Mouse (Mus musculus) embryo, embryonic 9.5 days (tissue): ENCODE results near the gene Rdh12.
A peak's percentile ranks its signal among the peaks of the same experiment; 100 is the strongest.
"Not testable (repeated sequence)": the region's sequence is repeated elsewhere in the genome, so short reads cannot be mapped to it uniquely, and the experiment has no call there.

Experiments
- DNase-seq: peaks from one replicate; pipeline ENCODE4 v3.0.0-alpha.2; 2017; ENCODE audit errors: extremely low spot score

Rdh12 gene

GRCm38 (mm10) chr12:79208703-79209464, at the start of gene Rdh12:
Gene Rdh12 (plus strand): TSS chr12:79208914.
- peak; percentile 33 for DNase-seq

DNA sequence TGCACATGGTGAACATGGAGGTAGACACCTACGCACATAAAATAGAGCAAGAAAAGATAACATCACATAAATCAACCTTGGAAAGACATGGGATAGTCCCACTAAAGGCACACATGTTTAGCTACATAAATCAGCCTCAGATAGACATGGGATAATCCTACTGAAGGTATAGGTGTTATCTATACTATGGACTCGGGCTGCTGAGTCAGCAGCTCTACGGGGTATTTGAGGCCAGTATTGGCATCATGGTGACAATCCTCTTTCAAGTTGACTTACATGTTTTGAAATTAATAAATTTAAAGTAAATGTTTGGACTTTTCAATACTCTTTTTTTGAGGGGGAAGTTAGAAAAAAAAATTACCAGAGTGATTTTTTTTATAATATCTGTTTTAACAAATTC, 45.8 kb upstream of the Rdh12 start:
- no peak for DNase-seq

DNA sequence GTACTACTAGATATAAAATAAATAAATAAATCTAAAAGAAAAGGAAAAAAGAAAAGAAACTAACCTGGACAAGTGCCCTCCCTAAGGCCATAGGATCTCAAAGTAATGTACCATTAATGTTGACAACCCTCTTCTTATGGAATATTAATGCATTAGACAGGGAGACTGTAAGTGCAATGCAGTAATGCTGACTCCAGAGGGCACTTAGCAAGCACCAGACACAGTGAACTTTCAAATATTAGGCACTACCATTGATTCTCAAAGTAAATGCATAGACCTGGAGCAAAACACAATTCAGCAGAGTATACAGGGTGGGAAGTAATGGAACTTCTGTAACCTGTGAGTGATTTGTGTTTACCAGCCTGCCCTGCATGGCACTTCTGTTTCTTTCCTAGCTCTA, 39.5 kb upstream of the Rdh12 start:
- DNase-seq = no peak

GRCm38 (mm10) chr12:79170421-79170820, 38.3 kb upstream of the Rdh12 start:
- no peak for DNase-seq

- DNase-seq = no peak
These were observed 37.3 kb upstream of the Rdh12 start for GRCm38 (mm10) chr12:79171269-79171995.

DNA sequence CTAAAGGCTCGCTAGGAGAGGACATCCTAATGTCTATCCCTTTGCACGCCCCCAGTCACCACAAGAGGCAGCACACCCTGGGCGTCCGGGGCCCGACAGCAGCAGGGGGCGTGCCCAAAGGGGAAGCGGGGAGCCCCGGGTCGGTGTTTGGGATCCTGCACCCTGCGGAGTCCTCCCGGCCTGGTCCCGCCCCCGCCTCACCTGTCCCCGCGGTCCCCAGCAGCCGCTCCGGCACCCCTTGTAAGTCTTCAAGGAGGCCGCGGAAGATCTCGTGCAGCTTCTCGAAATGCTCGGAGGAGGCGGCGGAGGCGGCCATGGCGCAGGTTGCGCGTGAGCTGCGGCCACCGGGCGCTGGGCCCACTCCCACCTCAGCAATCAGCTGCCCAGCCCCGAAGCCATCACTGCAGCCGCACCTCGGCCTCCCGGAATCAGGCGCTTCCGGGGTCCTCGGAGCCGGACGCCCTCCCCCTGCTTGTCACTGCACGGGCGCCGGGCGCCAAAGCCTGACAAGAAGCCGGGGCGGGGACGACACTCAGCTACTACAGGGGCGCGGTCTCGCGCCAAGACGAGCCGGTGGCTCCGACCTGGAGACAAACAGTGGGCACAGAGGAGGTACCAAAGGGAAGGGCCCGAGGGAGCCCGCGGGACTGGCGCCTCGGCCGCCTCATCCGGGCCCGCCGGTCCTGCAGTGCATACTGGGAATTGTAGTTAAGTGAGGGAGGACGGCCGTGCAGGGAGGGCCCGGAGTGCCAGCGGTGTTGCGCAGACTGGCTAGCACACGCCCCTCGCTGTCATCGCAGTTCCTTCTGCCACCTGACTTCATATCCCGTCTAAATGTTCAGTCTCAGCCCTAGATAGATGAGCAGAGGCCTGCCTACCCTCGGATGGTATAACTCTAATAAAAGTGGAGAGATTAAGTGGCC, 36.4 kb upstream of the Rdh12 start, which contains the start of gene Vti1b:
TSS of gene Vti1b (minus strand) at position 649 of the 923 bp plus-strand sequence.
- peak; percentile 92 for DNase-seq

GRCm38 (mm10) chr12:79173721-79174120, 35.0 kb upstream of the Rdh12 start:
- no peak for DNase-seq

- no peak for DNase-seq
These were observed 32.7 kb upstream of the Rdh12 start for GRCm38 (mm10) chr12:79175998-79176397.

DNA sequence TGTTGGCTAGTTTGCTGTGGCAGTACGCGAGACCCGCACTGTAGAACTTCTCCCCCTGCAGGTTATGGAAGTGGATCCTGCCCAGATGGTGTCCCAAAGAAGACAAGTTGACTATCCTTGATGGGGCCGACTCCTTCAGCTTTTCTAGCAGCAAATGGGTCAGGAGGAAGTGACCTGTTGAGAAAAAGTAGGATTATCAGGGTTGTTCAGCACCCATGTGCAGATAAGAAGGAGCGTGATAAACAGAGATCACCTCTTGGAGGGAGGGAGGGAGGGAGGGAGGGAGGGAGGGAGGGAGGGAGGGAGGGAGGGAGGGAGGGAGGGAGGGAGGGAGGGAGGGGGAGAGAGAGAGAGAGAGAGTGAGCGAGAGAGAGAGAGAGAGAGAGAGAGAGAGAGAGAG, 23.6 kb upstream of the Rdh12 start:
- DNase-seq = not testable (repeated sequence)

DNA sequence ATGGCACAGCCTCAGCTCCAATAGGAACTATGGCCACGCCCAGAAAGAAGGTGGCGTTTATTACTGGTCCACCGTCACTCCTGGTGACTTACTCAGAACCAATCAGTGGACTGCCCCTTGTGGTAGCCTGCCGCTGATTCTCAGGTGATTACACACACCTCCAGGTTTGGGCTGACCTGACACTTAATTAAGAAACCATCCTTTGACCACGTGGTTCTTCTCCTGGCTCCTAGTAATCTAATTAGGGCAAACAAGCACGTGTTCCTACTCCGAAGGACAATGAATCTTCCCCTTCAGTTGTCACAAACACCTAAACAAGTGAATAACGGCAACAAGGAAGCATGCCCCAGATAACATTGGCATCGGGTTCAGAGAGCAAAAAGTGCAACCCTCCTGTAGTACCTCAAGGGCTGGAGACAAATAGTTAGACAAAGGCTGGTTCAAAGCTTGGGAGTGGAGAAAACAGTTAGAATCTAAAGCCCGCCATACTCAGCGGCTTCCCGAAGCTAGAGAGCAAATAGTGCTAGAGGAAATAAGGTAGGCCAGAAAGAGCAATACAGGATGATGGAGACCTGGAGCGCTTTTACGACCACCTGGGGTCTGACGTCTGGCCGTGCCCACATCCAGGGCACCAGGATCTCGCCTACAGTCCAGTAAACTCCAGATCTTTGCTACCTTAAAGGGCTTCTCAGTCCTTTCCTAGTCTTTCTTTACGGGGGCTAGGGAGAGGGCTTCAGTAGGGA, 17.6 kb upstream of the Rdh12 start:
- peak; percentile 74 for DNase-seq

DNA sequence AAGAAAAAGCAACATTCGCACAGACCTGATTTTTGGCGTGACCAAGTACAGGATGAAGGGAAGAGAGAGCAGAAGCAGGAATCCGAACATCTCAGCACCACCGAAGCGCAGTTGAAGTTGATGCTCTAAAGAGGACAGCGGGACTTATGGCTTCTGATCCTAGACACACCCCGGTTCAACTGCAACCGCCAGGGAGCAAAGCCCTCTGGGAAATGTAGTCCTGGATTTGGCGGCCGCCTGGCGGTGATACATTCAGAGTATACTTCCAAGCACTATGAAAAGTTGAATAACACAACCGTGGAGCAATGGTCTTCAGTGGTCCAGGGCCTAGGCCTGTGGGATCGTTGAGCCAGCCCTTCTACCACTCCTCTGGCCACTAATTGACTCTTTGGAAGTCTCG, 17.0 kb upstream of the Rdh12 start:
- DNase-seq = peak; percentile 82

DNA sequence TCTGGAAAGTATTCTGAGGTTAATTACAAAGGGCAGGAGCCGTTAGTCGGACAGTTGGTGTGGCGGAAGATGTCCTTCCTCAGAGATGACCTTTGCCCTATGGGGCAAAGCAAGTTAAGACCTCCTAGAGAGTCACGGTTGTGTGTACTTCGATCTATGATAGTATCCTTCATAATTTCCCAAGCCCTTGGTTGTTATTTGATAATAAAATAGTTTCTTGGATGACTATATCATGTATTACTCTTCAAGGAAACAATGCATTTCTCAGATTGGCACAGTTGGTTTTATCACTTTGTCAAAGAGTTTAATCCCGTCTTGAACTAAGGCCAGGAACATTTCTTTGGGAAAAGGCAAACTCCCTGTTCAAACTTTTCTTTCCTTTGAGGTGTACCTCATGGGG, 16.5 kb upstream of the Rdh12 start, which contains the start of gene Rdh11:
TSS of gene Rdh11 (minus strand) at position 101 of the 400 bp plus-strand sequence.
- no peak for DNase-seq

GRCm38 (mm10) chr12:79193441-79193840, 15.3 kb upstream of the Rdh12 start:
- peak; percentile 63 for DNase-seq

GRCm38 (mm10) chr12:79197105-79197504, 11.6 kb upstream of the Rdh12 start:
- no peak for DNase-seq

DNA sequence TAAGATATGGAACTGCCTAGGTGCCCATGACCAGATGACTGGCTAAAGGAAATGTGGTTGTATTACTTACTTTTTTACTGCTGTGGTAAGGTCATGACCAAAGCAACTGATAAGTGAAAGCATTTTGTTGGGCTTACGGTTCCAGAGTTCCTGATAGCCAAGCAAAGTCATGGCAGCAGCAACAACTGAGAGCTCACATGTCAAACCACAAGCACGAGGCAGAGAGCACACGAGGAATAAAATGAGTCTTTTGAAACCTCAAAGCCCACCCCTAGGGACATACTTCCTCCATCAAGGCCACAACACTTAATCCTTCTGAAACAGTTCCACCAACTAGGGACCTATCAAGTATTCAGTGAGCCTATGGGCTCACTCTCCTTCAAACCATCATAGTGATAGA, 6.8 kb upstream of the Rdh12 start:
- no peak for DNase-seq

DNA sequence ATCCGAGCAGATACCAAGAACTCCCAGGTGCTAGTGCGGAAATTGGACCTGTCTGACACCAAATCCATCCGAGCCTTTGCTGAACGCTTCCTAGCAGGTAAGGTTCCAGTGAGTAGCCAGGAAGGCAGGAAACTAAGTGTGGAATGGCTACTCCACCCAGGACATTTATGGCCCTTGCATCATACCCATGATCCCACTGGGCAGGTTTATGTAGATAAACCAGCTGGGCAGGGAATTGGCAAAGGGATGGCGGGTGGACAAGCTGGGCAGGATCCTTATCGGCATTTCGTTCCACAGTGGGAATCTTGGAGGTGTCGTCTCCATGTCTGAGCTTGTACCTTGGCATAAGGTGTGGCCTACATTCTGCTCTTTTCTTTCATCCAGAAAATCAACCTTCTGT, 2.7 kb downstream of the Rdh12 start:
- no peak for DNase-seq

DNA sequence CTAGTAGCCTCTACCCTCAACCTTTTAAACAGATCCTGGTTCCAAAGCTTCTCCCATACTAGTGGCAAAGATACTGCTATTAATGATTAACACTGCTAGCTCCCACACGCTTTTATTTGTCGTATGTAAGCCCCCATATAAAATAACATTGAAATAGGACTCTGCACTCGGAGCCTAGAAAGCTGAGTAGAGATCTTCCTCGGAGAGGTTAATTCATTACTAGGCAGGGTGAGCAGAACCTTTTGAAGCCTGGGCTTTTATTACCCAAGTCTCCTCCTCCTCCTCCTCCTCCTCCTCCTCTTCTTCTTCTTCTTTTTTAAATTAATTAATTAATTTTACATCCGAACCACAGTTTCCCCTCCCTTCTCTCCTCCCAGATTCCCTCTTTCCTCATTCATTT, 8.8 kb downstream of the Rdh12 start:
- no peak for DNase-seq

GRCm38 (mm10) chr12:79235485-79236080, 26.9 kb downstream of the Rdh12 start:
- DNase-seq = peak; percentile 14

- no peak for DNase-seq
These were observed 33.3 kb downstream of the Rdh12 start for GRCm38 (mm10) chr12:79241985-79242384.

GRCm38 (mm10) chr12:79242921-79243320, 34.2 kb downstream of the Rdh12 start:
- no peak for DNase-seq

- DNase-seq = no peak
These were observed 39.4 kb downstream of the Rdh12 start for GRCm38 (mm10) chr12:79248110-79248509.
